Mouse (Mus musculus) B cell, adult 2 months (primary cell): ENCODE data around the gene Nfkbie.

Source experiments
- DNase-seq, 2 experiments: peaks; one replicate each; pipeline ENCODE4 v3.0.0; 2022

Gene Nfkbie

DNA sequence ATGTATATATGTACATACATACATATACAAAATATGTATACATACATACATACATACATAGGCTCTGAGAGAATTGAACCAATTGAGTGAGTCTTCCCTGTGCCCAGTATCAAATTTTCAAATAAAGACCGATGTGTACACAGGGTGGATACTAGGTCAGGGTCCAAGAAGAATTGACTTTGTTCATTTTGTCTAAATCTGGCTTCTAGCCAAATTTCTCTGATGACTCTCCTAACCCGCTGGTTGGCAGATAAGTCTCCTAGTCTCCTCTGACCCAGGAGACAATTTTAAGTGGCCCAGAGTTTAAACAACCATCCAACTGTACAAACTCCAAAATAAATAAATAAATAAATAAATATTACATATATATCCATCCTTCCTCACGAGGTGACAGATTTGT, 43.4 kb downstream of the Nfkbie start:
- no peak for DNase-seq

DNA sequence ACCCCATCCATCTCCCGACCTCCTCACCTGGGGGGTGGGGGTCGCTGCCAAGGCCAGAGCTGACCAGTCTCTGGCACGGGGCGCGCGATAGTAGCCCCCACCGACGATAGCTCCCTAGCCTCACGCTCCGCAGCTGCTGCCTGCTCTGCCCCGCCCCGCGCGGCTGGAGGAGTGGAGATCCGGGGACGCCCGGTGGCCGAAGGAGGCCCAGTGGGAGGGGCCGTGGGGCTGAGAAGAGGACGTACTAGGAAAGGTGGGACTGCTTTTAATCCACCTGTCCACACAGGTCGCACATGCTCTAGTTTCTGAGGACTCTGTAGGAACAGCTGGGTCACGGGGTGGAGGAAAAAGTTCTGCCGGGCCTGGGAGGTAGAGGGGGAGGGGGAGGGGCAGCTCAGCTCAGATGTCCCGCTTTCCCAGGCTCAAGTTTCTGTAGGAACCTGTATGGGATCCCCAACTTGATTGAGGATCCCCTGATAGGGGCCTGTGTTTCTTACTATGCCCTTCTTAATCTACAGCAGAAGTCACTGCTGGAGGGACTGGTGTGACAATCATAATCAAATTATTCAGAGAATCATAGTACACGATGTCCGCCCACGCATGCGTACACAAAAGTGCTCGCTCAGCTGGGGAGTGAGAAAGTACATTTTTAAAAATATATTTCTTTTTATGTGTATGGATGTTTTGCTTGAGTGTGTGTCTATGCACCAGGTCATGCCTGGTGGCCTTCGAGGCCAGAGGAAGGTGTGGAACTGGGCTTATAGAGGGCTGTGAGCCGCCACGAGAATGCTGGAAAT, 44.1 kb downstream of the Nfkbie start, which contains the start of gene Slc29a1:
Gene Slc29a1 (minus strand): TSS at position 161 of the 797 bp plus-strand sequence.
- DNase-seq: peak in 1 of 2 experiments; percentile 31

DNA sequence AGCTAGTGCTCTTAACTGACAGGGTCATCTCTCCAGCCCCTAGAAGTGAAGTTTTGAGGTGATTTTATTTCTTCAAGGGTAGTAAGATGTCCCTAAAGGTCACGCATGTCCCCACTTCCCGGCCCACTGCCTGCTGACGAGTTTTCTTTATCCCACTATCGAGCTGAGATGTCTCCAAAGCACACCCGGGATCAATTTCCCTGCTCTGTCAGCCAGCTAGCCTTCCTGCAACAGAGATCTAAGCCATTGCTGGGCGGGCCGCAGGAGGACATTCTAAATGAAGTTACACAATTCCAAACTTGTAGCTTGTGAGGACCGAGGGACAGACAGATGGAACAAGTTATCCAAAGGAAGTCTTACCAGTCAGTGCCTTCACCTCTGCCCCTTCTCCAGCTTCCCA, 44.8 kb downstream of the Nfkbie start:
- no peak for DNase-seq

DNA sequence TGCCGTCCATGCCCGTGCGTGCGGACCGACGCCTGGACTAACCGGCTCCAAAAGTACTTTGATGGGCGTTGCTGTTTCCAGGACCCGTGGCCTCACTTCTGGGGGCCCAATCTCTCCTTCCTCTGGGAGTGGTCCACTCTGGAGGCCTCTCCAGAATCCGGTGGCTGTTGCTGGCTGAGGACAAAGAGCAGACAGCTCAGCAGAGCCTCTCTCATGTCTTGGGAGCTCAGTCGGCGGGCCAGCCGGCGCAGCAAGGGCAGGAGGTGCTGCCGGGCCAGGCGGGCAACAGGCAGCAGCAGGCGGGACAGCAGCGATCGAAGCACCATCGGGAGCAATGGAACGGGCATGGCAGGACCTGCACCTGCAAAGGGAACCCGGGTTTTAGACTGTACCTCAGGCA, 45.8 kb downstream of the Nfkbie start:
- DNase-seq: no peak

DNA sequence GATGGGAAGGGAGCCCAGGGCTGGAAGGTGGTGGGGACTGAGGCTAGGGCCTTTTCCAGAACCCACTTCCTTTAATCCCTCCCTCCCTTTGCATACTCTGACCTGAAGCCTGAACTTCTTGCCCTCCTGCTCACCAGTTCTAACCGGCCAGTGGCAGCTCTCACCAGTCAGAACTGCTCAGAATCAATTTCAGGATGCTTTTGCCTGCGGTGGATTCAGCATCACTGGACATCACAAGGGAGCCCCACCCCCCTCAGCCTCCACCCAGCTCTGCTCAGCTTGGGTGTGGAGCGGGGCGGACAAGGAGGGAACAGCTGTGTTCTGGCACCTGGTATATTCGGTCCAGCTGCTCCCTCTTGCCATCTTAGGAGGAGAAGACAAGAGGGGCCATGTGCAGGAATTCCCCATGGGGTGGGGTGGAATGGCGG, 46.4 kb downstream of the Nfkbie start, which contains the start of gene Mymx:
Gene Mymx (minus strand): TSS at position 226 of the 428 bp plus-strand sequence.
- DNase-seq: no peak

DNA sequence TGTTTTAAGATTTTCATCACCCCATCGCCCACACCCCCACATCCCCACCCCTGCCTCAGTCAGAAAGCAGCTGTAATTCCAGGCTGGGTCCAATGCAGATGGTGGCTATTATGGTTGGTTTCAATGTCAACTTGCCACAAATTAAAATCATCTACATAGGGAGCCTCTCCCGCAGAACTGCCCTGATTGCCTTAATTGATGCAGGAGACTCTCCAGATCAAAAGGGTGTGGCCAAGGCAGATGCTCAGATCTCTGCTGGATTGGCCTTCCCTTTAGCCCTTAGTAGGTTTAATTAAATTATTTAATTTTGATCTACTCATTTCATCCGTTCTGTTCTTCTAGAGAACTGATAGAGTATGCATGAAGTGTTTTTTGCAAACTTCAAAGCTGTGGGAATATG, 47.5 kb downstream of the Nfkbie start:
- no peak for DNase-seq

DNA sequence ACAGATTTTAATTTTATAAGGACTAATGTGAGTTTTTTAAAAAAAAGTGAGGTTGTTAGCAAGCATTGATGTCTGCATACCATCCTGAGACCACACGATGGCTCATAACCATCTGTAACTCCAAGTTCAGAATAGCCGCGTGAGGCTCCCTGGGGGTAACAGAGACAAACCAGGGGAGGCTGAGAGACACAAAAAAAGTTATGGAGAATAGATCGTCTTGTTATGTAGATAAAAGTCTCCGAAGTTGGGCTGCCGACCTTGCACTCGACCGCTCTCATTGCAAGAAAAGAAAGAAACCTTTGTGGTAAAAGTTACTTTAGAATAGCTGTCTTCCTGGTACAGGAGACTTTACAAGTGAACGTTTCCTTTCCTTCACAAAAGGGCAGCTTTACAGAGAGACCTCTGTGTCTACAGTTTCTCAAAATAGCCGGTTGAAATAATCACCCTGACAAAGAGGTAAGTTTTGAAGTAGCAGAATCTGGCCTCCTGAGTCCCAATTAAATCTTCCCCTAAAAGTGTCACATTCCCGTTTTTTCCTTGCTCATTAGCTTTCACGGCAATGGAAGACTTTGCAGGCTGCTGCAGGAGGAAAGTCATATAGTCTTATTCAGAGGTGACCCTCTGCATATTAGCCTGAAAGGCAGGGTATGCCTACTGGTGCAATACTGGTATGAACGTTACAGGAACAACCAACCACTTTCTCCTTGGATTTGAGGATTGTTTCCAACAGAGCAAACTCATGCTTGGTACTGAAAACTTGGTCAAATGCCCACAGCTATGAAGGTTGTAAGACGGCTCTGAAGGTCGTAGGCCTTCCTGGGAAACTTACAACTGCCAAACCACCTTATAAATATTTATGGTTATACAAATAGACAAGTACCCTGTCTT, 51.7 kb downstream of the Nfkbie start:
- no peak for DNase-seq

DNA sequence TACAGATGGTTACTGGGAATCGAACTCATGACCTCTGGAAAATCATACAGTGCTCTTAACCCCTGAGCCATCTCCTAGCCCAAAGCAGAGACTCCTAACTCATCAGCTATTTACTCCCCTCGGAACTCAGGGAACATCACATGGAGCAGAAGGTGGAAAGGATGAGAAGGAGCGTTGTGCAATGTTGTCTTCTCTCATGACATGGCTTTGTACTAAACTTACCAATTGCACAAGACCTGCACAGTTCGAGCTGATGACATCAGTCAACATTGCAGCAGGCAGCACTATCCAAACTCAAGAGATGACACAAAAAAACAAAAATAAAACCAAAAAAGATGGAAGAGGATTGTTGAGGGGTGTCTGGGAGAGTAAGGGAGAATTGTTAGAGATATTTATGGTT, 52.9 kb downstream of the Nfkbie start:
- no peak for DNase-seq

DNA sequence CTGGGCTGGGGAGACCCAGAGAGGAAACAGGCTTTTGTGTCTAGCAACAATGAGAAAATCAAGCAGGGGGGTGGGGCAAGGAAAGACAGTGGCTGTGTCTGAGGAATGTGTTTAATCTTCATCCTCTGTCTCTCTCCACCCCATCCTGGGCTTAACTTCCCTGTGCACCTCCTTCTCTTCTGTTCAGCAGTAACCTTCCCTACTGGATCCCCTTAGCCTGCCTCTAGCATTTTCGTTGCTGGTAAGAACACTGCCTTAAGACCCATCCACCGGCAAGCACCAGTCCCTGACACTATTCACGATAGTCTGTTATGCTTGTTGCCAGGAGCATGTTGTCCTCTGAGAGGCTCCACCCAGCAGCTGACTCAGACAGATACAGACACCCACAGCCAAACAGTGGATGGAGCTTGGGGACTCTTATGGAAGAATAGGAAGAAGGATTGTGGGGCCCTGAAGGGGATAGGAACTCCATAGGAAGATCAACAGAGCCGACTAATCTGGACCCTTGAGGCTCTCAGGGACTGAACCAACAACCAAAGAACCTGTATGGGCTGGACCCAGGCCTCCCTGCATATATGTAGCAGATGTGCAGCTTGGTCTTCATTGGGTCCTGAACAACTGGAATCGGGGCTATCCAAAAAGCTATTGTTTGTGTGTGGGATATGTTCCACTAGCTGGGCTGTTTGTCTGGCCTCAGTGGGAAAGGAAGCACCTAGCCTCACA, 54.8 kb downstream of the Nfkbie start:
- DNase-seq: no peak

DNA sequence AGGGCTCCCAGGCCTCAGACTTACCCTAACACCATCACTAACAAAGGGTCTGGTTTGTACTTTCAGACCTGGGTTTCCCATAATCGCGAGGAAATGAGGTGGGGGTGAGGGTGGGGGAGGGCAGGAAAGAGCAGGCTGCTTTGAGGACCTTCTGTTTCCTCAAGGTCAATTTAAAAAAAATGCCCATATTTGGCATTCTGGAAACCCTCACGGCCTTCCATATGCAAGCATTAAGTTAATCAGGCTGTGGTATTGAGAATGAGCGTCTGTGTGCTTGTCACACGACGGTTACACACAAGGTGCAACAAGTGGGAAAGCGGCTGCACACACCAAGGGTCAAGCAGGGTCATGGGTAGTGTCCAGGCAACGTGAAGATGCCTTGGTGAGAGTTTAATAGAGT, 56.5 kb downstream of the Nfkbie start:
- DNase-seq: no peak
